Mouse (Mus musculus): Measurements from ENCODE around the gene Phospho1. TPM values are rescaled to one million over a fixed set of nuclear protein-coding genes. Genes with fewer than 3 reads are reported as not detected.
A peak's percentile ranks its signal among the peaks of the same experiment; 100 is the strongest.

The Phospho1 gene
- total RNA-seq, 2 experiments from 2014 or later: 82.5 to 91.1 TPM

GRCm38 (mm10) chr11:95811741-95812140 is 12.6 kb upstream of the Phospho1 start:
- DNase-seq (ENCODE audit: low spot score in 2 of 2): no peak

- no peak for DNase-seq (ENCODE audit: low spot score in 2 of 2)
Observed at GRCm38 (mm10) chr11:95812224-95812623, 12.1 kb upstream of the Phospho1 start.

GRCm38 (mm10) chr11:95814101-95814500 is 10.2 kb upstream of the Phospho1 start:
- no peak for DNase-seq (ENCODE audit: low spot score in 2 of 2)

GRCm38 (mm10) chr11:95814857-95815256 is 9.4 kb upstream of the Phospho1 start:
- DNase-seq (ENCODE audit: low spot score in 2 of 2): peak in 1 of 2 experiments; percentile 8

- no peak for DNase-seq (ENCODE audit: low spot score in 2 of 2)
Observed at GRCm38 (mm10) chr11:95815412-95815811, 8.9 kb upstream of the Phospho1 start.

GRCm38 (mm10) chr11:95819138-95819537 is 5.2 kb upstream of the Phospho1 start:
- no peak for DNase-seq (ENCODE audit: low spot score in 2 of 2)

- DNase-seq (ENCODE audit: low spot score in 2 of 2): no peak
Observed at GRCm38 (mm10) chr11:95821511-95821910, 2.8 kb upstream of the Phospho1 start.

GRCm38 (mm10) chr11:95822437-95822836 is 1.9 kb upstream of the Phospho1 start:
- no peak for DNase-seq (ENCODE audit: low spot score in 2 of 2)

GRCm38 (mm10) chr11:95824877-95825243 is 561 bp downstream of the Phospho1 start:
- peak; percentile 39 to 62 for DNase-seq (ENCODE audit: low spot score in 2 of 2)

GRCm38 (mm10) chr11:95825625-95826024 is 1.3 kb downstream of the Phospho1 start:
- DNase-seq (ENCODE audit: low spot score in 2 of 2): no peak

GRCm38 (mm10) chr11:95826317-95827167 is 2.2 kb downstream of the Phospho1 start:
- no peak for DNase-seq (ENCODE audit: low spot score in 2 of 2)

- DNase-seq (ENCODE audit: low spot score in 2 of 2): no peak
Observed at GRCm38 (mm10) chr11:95827168-95827447, 2.8 kb downstream of the Phospho1 start.

GRCm38 (mm10) chr11:95827464-95828085 is 3.3 kb downstream of the Phospho1 start:
- peak in 1 of 2 experiments; percentile 64 for DNase-seq (ENCODE audit: low spot score in 2 of 2)

- no peak for DNase-seq (ENCODE audit: low spot score in 2 of 2)
Observed at GRCm38 (mm10) chr11:95828181-95828964, 4.1 kb downstream of the Phospho1 start.

GRCm38 (mm10) chr11:95829526-95830050 is 5.3 kb downstream of the Phospho1 start:
- no peak for DNase-seq (ENCODE audit: low spot score in 2 of 2)

- no peak for DNase-seq (ENCODE audit: low spot score in 2 of 2)
Observed at GRCm38 (mm10) chr11:95830411-95831275, 6.3 kb downstream of the Phospho1 start.

GRCm38 (mm10) chr11:95831276-95831619 is 6.9 kb downstream of the Phospho1 start:
- no peak for DNase-seq (ENCODE audit: low spot score in 2 of 2)

- no peak for DNase-seq (ENCODE audit: low spot score in 2 of 2)
Observed at GRCm38 (mm10) chr11:95831641-95832040, 7.3 kb downstream of the Phospho1 start.

- no peak for DNase-seq (ENCODE audit: low spot score in 2 of 2)
Observed at GRCm38 (mm10) chr11:95832129-95833005, 8.1 kb downstream of the Phospho1 start.
